Mouse (Mus musculus): ENCODE measurements around the gene Wdr20.
"Not testable (repeated sequence)": the region's sequence is repeated elsewhere in the genome, so short reads cannot be mapped to it uniquely, and the experiment has no call there.

The Wdr20 gene

DNA sequence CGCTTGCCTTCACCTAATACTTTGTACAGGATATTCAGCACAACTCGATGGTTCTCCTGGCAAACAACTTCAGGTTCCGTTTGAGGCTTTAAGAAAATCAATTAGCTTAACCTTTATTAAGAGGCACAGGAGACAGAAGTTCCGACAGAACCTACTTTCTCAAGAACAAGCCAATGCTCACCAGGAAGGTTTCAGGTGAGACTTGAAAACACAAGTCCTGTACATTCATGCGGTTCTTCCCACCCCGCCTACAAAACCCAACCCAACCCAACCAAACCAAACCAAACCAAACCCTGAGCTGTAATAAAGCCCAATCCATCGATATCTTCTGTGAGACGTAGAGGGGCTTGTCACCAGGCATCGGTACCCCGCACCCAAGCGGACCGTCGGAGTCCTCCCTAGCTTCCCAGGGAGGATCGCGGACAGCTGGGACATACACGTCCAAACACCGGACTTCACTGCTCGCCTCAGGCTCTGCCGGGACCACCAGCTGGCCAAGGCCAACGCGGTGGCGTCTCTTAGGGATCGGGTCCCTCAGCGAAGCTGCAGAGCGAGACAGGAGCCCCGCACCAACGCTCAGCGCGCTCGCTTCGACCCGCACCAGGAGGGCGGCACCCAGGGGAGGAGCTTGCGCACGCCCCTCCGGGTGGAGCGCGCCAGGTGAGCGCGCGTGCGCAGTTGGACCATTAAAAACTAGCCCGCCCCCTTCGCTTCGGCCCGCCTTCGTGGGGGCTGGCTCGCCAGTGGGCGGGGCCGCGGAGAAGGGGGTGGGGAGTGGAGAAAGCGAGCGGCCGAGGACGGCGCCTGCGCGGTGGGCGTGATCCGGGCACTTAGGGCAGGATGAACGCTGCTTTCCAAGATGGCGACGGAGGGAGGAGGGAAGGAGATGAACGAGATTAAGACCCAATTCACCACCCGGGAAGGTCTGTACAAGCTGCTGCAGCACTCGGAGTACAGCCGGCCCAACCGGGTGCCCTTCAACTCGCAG, at the start of gene Wdr20:
Gene Wdr20 (plus strand): TSS at position 775 of the 988 bp plus-strand sequence.
- ATAC-seq (ENCODE audit: low TSS enrichment), result peak; percentile 91

DNA sequence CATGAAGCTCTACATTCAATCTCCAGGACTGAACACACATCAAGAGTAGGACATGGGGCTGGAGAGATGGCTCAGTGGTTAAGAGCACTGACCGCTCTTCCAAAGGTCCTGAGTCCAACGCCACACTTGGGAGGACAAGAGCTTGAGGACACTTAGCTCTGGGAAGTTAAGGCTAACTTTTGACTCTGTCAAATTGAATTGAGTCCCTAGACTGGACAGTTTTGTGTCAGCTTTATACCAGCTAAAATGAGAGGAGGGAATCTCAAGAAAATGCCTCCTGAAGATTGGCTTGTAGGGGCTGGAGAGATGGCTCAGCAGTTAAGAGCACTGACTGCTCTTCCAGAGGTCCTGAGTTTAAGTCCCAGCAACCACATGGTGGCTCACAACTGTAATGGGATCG, 48.8 kb upstream of the Wdr20 start:
- ATAC-seq (ENCODE audit: low TSS enrichment), result not testable (repeated sequence)

DNA sequence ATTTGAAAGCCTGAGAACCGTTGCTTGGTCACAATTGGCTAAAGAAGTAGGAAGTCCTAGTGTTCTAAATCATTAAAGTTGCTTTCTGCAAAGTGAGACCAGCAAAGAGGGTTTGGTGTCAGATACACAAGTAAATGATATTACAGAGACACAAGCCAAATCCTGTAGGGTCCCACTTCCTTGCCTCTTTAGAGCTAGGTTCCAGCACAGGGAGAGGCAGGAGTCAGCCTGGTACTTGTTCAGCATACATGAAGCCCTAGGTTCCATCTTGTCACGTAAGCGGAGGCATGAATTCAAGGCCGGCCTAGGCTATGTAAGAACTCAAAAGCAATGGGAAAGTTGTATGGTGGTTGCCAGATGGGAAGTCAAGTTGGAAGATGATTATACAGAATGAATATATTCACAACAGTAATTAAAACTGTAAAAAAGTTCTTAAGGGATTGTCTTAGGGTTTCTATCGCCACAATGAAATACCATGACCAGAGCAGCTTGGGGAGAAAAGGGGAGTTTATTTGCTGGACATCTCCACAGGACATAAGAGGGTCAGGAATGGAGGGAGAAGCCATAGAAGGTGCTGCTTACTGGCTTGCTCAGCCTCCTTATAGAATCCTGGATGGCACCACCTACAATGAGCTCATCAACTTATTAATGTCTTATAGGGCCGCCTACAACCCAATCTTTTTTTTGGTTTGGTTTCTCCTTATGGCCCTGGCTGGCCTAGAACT, 47.7 kb upstream of the Wdr20 start:
- ATAC-seq (ENCODE audit: low TSS enrichment), result no peak

DNA sequence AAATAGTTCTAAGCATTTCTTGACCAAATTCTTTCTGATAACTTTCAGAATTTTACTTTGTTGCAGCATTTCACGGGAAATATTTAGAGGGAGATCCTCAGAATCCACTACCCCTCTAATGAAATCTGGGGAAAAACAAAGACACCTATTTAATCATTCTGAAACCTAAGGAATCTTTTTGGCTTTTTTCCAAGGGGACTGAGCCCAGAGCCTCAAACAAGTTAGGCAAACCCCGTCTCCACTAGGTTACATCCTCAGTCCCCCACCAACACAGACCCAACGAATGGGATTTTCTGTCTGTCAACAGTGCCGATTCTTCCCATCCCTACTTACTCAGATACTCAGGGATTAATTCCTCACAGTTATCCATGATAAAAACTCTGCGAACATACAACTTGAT, 44.4 kb upstream of the Wdr20 start:
- ATAC-seq (ENCODE audit: low TSS enrichment), result not testable (repeated sequence)

DNA sequence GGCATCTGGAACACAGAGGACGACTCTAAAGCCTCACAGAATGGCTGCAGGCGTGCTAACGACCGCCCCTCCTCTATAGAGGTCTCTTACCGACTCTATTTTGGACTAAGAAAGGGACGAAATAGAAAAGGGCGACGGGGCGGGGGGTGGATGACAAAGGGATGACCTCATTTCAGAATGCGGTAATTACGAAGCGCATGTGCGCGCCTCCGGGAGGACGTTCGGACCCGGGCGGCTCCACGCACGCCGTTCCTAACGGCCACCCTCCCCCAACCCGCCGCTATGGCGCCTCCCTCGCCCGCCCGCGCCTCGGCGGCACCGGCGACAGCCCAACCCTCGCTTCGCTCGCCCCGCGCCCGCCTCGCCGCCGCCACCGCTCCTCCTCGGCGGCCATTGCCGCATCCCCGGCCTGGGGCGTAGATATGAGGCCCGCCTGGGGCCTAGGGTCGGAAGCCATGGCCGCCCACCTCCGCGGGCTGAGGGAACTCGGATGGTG, 42.0 kb upstream of the Wdr20 start:
- ATAC-seq (ENCODE audit: low TSS enrichment), result peak; percentile 66

DNA sequence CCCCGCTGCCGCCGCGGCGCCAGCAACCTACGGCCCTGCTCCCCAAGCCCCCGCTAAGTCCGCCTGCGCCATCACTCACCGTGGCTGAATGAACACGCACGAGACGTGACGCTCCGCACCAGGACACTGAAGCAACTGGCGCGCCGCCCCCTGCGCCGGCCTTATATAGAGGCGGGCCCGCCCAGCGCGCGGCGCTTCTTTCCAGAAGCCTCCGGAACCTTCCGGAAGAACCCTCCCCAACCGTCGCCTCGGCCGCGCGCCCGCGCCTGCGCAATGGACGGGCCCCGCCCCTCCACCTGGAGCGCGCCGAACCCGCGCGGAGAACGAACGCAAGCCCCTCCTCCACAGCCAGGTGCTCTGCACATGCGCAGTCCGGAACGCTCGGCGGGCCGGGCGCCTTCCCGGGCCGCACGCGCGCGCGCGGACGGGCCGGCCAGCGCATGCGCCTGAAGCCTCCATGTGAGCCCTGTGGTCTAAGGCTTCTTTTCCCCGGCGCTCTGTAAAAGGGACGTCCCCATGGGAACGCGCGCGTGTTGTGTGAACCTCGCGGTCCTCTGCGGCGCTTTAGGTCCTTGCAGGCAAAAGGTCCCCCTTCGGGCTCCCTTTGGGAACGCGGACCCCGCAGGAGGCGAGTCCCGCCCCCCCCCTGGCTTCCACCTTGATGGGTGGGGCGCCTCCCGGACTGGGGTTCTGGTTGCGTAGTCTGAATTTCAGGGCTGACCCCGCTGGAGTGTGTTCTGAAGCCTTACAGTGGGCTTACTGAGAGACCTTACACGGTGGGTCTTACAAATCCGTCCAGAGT, 41.4 kb upstream of the Wdr20 start:
- ATAC-seq (ENCODE audit: low TSS enrichment), result peak; percentile 88

DNA sequence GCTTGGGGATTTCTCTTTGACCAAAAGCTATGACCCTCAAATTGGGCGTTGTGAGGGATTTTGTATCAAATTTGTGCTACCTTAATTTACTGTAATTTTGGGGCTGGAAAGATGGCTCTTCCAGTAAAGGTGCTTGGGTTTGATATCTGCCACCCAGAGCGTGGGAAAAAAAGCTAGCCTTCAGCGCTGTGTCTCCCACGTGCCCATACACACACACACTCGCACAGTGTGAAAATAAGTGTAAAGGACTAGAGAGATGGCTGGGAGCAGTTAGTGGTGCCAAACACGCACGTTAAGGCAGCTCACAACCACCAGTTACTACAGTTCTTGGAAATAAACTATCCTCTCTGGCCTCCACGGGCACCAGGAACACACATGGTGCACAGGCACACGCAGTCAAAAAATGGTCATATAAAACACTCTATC, 40.8 kb upstream of the Wdr20 start:
- 0 out of 2 replicates have a peak, but pooled peaks have one; percentile 3 for ATAC-seq (ENCODE audit: low TSS enrichment)

DNA sequence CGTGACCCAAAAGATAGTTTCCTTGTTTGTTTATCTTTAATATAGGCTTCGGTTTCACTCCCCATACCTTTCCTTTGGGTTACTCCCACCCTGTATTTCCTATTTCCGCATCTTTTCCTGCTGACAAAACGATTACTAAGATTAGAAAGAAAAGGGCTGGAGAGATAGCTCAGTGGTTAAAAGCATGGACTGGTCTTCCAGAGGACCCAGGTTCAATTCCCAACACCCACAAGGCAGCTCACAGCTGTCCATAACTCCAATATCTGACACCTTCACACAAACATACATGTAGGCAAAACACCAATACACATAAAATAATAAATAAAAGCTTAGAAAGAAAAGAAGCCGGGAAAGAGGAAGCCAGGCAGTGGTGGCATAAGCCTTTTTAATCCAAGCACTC, 40.3 kb upstream of the Wdr20 start:
- no peak for ATAC-seq (ENCODE audit: low TSS enrichment)

DNA sequence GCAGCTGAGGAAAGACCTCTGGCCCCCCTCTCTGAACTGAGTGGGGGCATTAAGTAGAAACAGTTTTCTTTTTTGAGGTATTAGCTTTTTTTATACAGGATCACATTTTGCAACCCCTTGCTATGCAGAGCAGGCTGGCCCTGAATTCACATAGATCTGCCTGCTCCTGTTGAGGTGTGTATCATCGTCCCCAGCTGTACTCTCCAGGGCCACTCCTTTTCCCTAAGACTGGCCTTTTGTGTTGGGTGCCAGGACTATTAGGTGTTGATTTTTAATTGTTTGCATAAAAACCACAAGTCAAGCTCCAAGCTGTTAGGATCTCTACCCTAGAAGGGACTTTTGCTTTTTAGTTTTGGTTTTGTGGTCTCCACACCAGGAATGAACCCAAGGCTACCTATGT, 39.7 kb upstream of the Wdr20 start:
- no peak for ATAC-seq (ENCODE audit: low TSS enrichment)

DNA sequence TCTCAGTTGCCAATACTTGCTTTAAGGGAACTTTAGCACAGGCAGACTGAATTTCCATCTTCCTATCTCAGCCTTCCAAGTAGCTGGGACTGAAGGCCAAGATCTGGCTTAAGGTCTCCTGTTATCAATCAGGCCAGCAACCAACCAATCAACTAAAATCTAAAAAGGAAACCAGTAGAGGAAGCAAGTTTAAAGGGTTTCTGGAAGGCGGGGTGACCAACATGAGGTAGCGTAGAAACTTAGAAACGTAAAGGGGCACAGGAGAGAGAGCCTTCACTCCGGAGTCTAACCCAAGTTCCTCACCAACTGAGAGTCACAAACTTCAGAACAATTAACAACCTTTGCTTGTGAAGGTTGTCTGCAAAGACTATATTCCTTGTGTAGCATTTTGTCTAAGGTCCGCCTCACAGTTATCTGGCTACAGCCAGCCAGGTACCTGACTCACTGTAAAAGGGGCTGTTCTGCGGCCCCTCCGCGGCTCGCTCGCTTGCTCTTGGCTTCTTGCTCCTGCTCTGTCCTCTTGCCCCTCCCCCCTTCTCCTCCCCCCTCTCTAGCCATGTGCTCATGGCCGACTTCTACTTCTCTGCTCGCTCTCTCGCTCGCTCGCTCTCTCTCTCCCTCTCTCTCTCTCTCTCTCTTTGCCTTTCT, 39.1 kb upstream of the Wdr20 start:
- no peak for ATAC-seq (ENCODE audit: low TSS enrichment)

DNA sequence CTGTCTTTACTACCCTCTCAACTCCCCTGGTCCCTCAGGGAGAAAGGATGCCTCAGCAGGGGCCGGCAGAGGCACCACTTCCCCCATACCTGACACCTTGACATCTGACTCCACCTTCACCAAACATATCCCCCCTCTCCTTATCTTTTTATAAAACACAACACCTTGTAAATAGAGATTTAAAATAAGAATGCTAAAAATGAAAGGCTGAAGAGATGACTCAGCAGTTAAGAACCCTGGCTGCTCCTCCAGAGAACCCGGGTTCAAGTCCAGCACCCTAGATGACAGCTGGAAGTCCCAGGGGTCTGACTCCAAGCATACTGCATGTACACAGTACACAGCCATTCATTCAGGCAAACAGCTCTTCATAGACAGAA, 38.6 kb upstream of the Wdr20 start:
- ATAC-seq (ENCODE audit: low TSS enrichment), result no peak

DNA sequence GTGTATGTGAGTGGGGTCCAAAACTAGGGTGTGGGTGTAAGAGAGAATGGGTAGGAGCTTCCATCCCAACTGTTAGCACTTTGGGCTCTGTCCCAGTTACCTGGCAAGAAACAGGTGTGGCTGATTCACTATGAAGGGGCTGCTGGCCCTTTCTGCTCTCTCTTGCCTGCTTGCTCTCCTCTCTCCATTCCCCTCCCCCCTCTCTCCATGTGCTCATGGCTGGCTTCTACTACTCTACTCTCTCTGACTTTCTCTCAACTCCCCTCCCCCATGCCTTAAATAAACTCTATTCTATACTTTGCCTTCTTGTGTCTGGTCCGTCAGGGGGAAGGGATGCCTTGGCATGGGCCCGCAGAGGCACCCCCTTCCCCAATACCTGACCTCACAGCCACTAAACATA, 37.0 kb upstream of the Wdr20 start:
- ATAC-seq (ENCODE audit: low TSS enrichment), result no peak

DNA sequence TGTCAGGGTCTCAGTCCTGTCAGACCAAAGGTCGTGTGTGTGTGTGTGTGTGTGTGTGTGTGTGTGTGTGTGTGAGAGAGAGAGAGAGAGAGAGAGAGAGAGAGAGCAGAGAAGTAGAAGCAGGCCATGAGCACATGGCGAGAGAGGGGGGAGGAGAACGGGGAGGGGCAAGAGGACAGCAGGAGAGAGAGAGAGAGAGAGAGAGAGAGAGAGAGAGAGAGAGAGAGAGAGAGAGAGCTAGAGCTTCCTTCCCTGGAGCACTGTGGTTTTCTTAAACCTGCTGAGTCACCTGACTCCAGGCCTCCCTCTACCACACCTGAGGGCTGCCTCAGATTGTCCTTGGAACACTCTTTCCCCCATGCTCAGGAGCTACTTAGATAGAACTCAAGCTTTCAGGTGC, 36.4 kb upstream of the Wdr20 start:
- not testable (repeated sequence) for ATAC-seq (ENCODE audit: low TSS enrichment)

DNA sequence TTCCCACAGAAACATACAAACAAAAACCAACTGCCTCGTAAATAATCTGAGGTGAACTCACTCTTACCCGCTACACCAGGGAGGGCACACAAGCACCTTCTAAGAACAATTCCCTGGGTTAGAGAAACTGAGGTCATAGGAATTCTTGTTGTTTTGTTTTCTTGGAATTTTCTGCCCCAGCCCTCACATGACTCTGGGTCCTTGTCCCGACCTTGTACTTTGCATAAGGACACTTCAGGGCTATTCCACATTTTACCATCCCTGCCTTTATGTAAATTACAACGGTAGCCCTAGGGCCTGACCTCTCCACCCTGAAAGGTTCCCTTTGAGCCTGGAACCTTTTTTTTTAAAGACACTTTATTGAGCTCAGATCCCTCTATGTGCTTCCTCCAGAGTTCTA, 35.2 kb upstream of the Wdr20 start, which contains the start of gene Hsp90aa1:
Gene Hsp90aa1 (minus strand): TSS at position 173 of the 400 bp plus-strand sequence.
- ATAC-seq (ENCODE audit: low TSS enrichment), result no peak

DNA sequence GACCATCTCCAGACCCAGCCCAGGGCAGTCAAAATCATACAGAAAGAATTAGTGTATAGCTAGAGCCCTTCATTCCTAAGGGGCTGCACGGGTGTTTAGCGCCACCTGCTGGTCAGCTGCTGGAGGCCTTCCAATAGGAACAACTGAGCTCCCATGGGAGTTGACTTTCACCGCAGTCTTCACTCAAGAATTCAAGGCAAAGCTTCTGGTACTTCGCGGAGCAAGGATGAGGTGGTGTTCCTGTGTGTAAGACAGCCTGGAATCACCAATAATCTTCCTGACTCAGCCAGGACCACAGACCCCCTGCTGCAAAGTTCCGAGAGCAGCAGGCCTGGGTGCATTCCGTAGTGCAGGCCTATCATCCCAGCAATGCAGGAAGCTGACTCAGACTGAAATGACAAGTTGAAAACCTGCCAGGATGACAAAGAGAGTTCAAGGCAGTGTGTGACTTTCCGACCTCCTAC, 34.7 kb upstream of the Wdr20 start:
- peak; percentile 84; the same call in 1 of the 2 replicates for ATAC-seq (ENCODE audit: low TSS enrichment)

DNA sequence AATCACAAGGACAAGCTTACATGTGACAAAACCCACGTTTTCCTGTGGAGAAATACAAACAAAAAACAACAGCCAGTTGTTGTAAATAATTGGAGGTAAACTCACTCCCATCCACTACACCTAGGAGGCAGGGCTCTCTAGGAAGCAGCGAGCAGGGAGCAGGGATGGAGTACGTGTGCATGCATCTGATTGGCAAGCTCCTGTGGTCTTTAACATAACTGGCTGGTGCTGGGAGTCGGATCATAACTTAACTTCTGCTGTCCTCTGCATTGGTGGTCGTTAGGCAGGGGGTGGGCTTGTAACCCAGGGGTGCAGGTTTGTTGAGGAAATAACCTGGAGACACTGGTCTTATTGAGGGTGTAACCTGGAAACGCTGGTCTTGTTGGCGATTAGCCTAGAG, 34.1 kb upstream of the Wdr20 start:
- no peak for ATAC-seq (ENCODE audit: low TSS enrichment)

DNA sequence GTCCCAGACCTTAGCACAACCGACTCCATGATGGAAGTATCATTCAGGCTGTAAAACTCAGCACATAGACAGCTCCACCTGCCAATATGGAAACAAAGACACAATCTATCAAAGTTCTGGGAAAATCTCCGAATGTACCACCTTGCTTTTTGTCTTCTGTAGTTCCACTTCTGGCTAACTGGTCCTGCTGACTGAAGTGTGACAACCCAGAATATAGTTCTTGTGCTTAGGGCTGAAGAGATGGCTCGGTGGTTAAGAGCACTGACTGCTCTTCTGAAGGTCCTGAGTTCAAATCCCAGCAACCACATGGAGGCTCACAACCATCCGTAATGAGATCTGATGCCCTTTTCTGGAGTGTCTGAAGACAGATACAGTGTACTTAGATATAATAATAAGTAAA, 32.3 kb upstream of the Wdr20 start:
- not testable (repeated sequence) for ATAC-seq (ENCODE audit: low TSS enrichment)

DNA sequence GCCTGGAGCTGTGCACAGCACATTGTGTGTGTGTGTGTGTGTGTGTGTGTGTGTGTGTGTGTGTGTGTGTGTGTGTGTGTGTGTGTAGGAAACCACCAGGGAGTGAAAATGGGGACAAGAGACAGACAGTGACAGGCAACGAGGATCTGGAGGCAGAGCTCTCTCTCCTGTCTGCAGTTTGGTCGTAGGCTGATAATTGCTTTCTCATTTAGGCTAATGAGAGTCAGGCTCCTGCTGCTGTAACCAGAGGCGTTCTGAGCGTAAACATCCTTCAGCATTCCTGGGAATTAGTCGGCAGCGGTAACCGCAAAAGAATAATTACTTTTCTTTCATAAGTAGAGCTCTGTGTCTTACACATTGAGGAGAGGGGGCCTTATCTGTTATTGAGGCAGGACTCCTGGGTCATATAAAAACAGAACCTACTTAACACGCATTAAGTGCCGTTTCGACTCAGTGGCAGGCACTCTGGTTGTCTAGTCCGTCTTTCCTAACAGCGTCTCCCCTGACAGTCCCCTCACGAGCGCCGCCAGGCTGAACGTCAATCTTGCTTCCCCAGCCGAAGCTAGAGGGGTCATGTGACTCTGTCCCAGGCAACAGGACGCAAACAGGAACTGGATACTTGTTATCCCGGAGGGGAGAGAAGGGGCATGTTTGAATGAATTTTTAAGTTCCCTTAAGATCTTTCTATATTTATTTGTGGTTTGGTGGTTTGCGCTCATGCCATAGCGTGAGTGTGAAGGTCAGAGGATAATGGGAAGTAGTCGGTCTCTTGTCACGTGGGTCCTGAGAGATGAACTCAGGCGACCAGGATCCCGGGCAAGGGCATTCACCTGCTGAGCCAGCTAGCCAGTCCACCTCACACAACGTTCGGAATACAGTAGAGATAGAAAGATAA, 31.2 kb upstream of the Wdr20 start:
- ATAC-seq (ENCODE audit: low TSS enrichment), result peak; percentile 38; the same call in 1 of the 2 replicates

DNA sequence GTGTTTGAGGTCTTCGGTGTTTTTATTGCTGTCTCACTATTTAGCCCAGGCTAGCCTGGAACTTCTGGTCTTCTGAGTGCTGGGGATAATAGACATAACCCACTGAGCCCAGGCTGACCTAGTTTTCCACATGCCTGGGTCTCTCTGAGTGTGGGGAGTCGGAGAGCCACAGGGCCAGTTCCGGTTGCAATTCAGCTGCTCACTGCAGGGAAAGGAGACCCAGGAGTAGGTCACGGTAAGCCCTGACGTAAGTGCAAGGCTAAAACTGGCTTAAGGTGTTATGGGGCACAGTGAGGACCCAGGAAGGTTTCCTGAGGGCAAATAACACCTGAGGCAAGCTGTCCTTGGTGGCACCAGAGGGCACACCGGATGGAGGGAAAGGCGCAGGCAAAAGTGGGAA, 30.3 kb upstream of the Wdr20 start:
- no peak for ATAC-seq (ENCODE audit: low TSS enrichment)

DNA sequence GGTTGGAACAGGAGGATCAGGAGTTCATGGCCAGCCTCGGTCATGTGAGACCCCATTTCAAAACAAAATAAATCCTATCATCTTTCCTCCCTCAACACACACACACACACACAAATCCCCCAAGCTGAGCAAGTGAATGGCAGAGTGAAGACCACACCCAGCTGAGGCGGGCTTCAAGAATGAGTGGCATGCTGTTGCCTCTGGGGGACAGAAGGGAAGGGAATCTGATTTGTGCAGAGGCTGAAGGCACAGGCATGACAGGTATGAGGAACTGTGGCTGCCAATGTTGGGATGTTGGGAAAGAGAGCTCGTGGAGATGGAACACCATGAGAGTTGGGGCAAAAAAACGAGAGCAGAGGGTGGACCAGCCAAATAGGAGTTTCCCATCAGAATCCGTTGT, 26.5 kb upstream of the Wdr20 start:
- no peak for ATAC-seq (ENCODE audit: low TSS enrichment)

Data from frontal cortex, adult (tissue).